Mouse (Mus musculus) lung, adult 2 months (tissue): ENCODE measurements at regions not wholly inside any gene's neighbourhood (a gene's known extent, or its start where the extent isn't known, plus 50 kb on each side); places are given as distances from the start of the nearest gene placed in this dataset.

Experiments used
- CTCF ChIP-seq: fragments of 200-500 bp; IDR thresholded peaks from 2 replicates; pipeline ENCODE4 v1.5.1; 2011; ENCODE audit warnings: mild to moderate bottlenecking, low read length, control low read depth; ENCODE audit not compliant: insufficient read depth
- POLR2A ChIP-seq: fragments of 200-500 bp; IDR thresholded peaks from 2 replicates; pipeline ENCODE4 v1.6.1; 2011; ENCODE audit warnings: low read depth, mild to moderate bottlenecking, control low read depth, low read length, borderline replicate concordance; ENCODE audit errors: extremely low read depth

GRCm38 (mm10) chr10:96240591-96240990 is 104.2 kb downstream of the Gm5426 start:
- no peak for TF ChIP-seq CTCF
- no peak for TF ChIP-seq POLR2A
